Mouse (Mus musculus) spleen, adult 18-20 months (tissue): ENCODE data around the gene Scgb2b21.
"Not testable (repeated sequence)": the region's sequence is repeated elsewhere in the genome, so short reads cannot be mapped to it uniquely, and the experiment has no call there.

Source experiments
- DNase-seq, 2 experiments: peaks; one replicate each; pipeline ENCODE4 v3.0.0; 2022; ENCODE audit warnings: mixed read lengths in 2 of 2

Gene Scgb2b21

DNA sequence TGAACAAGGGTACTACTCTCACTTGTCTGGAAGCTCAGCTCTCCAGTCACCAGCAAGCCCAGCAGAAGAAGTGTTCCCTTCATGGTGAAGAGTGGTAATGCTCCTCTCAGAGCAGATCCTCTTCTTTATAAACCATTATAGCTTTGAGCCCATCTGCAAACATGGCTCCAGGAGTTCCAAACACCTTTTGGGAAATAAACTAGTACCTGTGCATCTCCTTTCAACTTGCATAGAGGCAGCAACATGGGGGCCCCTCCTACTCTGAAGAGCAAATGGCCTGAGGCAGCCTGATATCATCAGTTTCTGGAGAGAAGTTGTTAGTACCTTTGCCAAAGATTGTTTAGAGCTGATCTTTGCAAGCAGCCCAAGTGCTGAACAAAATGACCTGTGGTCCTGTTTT is at the start of gene Scgb2b21:
Gene Scgb2b21 (minus strand): TSS at position 101 of the 400 bp plus-strand sequence.
- no peak for DNase-seq

DNA sequence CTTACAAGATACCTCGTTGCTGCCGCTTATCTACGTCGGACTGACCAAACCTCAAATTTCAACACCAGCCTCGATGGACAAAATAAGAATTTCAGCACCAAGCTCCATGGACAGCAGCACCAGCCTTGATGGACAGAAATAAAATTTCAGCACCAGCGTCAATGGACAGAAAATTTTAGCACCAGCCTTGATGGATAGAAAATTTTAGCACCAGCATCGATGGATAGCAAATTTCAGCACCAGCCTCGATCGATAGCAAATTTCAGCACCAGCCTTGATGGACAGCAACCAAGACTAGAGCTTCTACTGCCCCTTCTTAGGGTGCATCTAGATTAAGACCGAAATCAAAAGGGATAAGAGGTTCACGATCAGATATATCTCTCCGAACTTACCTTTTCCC is 23.2 kb upstream of the Scgb2b21 start:
- DNase-seq, result not testable (repeated sequence)
